Mouse (Mus musculus) MEL (cell line): ENCODE data around the gene Ifi203.
"Not testable (repeated sequence)": the region's sequence is repeated elsewhere in the genome, so short reads cannot be mapped to it uniquely, and the experiment has no call there.

ENCODE experiments used
- CTCF ChIP-seq, 3 experiments: IDR thresholded peaks in 2 of 3; conservative IDR thresholded peaks in 1 of 3; 2 replicates each; pipeline ENCODE4 v1.5.1; 2011 to 2012; ENCODE audit warnings: low read length in 3 of 3, low read depth in 2 of 3, mild to moderate bottlenecking in 2 of 3, improper control_type of control experiment in 1 of 3, inconsistent platforms in 1 of 3, mixed read lengths in 1 of 3, moderate library complexity in 1 of 3; ENCODE audit not compliant: control insufficient read depth in 1 of 3, insufficient read depth in 1 of 3, poor library complexity in 1 of 3, severe bottlenecking in 1 of 3
- GATA1 ChIP-seq: IDR thresholded peaks from 2 replicates; pipeline ENCODE4 v1.6.1; 2011; ENCODE audit warnings: low read depth, low read length, improper control_type of control experiment
- HCFC1 ChIP-seq: IDR thresholded peaks from 2 replicates; pipeline ENCODE4 v1.6.1; 2012; ENCODE audit warnings: low read depth, mild to moderate bottlenecking, inconsistent platforms, low read length, improper control_type of control experiment, moderate library complexity
- MAZ ChIP-seq: IDR thresholded peaks from 2 replicates; pipeline ENCODE4 v1.6.1; 2012; ENCODE audit warnings: low read depth, mild to moderate bottlenecking, inconsistent platforms, low read length, improper control_type of control experiment
- POLR2AphosphoS2 ChIP-seq: IDR thresholded peaks from 2 replicates; pipeline ENCODE4 v1.6.1; 2011; ENCODE audit warnings: low read length, improper control_type of control experiment
- POLR2AphosphoS5 ChIP-seq: IDR thresholded peaks from 2 replicates; pipeline ENCODE4 v1.6.1; 2012; ENCODE audit warnings: low read depth, borderline replicate concordance, mild to moderate bottlenecking, inconsistent platforms, low read length, moderate library complexity, mixed read lengths
- UBTF ChIP-seq: IDR thresholded peaks from 2 replicates; pipeline ENCODE4 v1.6.1; 2012; ENCODE audit warnings: low read depth, mild to moderate bottlenecking, inconsistent platforms, low read length, improper control_type of control experiment, moderate library complexity, borderline replicate concordance; ENCODE audit not compliant: insufficient read depth
- ZKSCAN1 ChIP-seq: IDR thresholded peaks from 2 replicates; pipeline ENCODE4 v1.6.1; 2012; ENCODE audit warnings: low read depth, mild to moderate bottlenecking, inconsistent platforms, low read length, improper control_type of control experiment, moderate library complexity
- ZMIZ1 ChIP-seq: IDR thresholded peaks from 2 replicates; pipeline ENCODE4 v1.6.1; 2012; ENCODE audit warnings: low read depth, mild to moderate bottlenecking, inconsistent platforms, low read length, improper control_type of control experiment, moderate library complexity

DNA sequence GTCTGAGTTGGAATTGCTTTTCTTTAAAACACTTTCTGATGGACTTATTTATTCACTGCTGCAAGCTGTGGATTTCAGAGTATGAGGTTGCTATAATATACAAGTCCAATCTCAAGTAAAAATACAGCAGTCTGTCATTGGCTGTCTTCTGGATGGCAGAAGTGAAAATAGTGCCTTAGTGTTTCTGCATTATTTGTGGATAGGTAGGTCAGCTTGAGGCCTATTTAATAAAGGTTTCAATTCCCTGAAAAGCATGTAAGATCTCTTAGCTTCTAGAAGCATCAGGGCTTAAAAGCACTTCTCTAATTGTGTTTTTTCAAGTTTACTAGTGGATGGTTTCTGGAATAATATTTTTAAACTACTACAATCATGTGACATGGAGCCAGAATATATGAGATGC is 52.7 kb downstream of the Ifi203 start:
- not testable (repeated sequence) for TF ChIP-seq HCFC1; CTCF (IDR thresholded peaks at IDR 0.05 in 2 of 3, conservative IDR thresholded peaks at IDR 0.05 in 1 of 3; ENCODE audit: control insufficient read depth in 1 of 3, insufficient read depth in 1 of 3, low read depth in 2 of 3, low read length in 3 of 3, poor library complexity in 1 of 3, severe bottlenecking in 1 of 3); ZKSCAN1; MAZ; ZMIZ1; POLR2AphosphoS2; UBTF; GATA1; POLR2AphosphoS5
